Mouse (Mus musculus): Measurements from ENCODE around the gene Prpf4.

- no peak for TF ChIP-seq EP300 (IDR thresholded peaks at IDR 0.05; ENCODE audit: low read depth)
- TF ChIP-seq CTCF (IDR thresholded peaks at IDR 0.05; ENCODE audit: low read depth) = no peak
Observed at GRCm38 (mm10) chr4:62360805-62361455, 47.7 kb upstream of the Prpf4 start.
